Mouse (Mus musculus) neural tube, embryonic 14.5 days (tissue): ENCODE results near the gene Cyp1a1. TPM values are rescaled to one million over a fixed set of nuclear protein-coding genes. Genes with fewer than 3 reads are reported as not detected.
"Not testable (repeated sequence)": the region's sequence is repeated elsewhere in the genome, so short reads cannot be mapped to it uniquely, and the experiment has no call there.

Experiments used
- ATAC-seq: fragments of 200-750 bp; cut with Nextera tagmentation; 2 replicates; pipeline ENCODE4 v1.8.0; 2017; ENCODE audit warnings: low read depth, mild to moderate bottlenecking, moderate TSS enrichment, moderate library complexity
- H3K27ac ChIP-seq: fragments of 300-500 bp; sonication (generic); 2 replicates; pipeline ENCODE4 v1.5.1; 2014; ENCODE audit warnings: low read depth, mild to moderate bottlenecking, control low read depth, low read length, moderate library complexity, mixed read lengths
- H3K27me3 ChIP-seq: fragments of 300-500 bp; sonication (generic); 2 replicates; pipeline ENCODE4 v1.6.1; 2014; ENCODE audit warnings: low read length; ENCODE audit not compliant: control insufficient read depth, insufficient read depth
- H3K36me3 ChIP-seq: fragments of 300-500 bp; sonication (generic); 2 replicates; pipeline ENCODE4 v1.6.1; 2014; ENCODE audit warnings: low read length, mixed read lengths; ENCODE audit not compliant: control insufficient read depth, insufficient read depth
- H3K4me1 ChIP-seq: fragments of 300-500 bp; sonication (generic); 2 replicates; pipeline ENCODE4 v1.6.1; 2014; ENCODE audit warnings: low read length; ENCODE audit not compliant: control insufficient read depth, insufficient read depth
- H3K4me2 ChIP-seq: fragments of 300-500 bp; sonication (generic); 2 replicates; pipeline ENCODE4 v1.6.1; 2014; ENCODE audit warnings: mild to moderate bottlenecking, low read depth, low read length, control low read depth
- H3K4me3 ChIP-seq: fragments of 300-500 bp; sonication (generic); 2 replicates; pipeline ENCODE4 v1.5.1; 2014; ENCODE audit warnings: low read depth, low read length, control low read depth, mixed read lengths
- H3K9ac ChIP-seq: fragments of 300-500 bp; sonication (generic); replicated peaks from 2 replicates; pipeline ENCODE4 v1.6.1; 2014; ENCODE audit warnings: low read depth, mild to moderate bottlenecking, control low read depth, low read length, mixed read lengths
- H3K9me3 ChIP-seq: fragments of 300-500 bp; sonication (generic); 2 replicates; pipeline ENCODE4 v1.6.1; 2016; ENCODE audit warnings: low read length; ENCODE audit not compliant: control insufficient read depth
- WGBS: fragments of 180-500 bp; shearing (Covaris S2); extraction: QIAGEN DNeasy Blood & Tissue Kit; methylation state at CpG from one replicate; pipeline ENCODE4 v1.1.7; 2014; 5-methylcytosine and 5-hydroxymethylcytosine counted together
- polyA plus RNA-seq: library from polyadenylated mRNA; unstranded; fragments of >200 nt; fragmentation: Nextera tagmentation; extraction: Ambion mirVana; gene quantifications from 2 replicates; pipeline ENCODE4 v1.2.1, GENCODE M21; 2014

The Cyp1a1 gene
- polyA plus RNA-seq, 1 experiment from 2014 or later, result 0.09 TPM

DNA sequence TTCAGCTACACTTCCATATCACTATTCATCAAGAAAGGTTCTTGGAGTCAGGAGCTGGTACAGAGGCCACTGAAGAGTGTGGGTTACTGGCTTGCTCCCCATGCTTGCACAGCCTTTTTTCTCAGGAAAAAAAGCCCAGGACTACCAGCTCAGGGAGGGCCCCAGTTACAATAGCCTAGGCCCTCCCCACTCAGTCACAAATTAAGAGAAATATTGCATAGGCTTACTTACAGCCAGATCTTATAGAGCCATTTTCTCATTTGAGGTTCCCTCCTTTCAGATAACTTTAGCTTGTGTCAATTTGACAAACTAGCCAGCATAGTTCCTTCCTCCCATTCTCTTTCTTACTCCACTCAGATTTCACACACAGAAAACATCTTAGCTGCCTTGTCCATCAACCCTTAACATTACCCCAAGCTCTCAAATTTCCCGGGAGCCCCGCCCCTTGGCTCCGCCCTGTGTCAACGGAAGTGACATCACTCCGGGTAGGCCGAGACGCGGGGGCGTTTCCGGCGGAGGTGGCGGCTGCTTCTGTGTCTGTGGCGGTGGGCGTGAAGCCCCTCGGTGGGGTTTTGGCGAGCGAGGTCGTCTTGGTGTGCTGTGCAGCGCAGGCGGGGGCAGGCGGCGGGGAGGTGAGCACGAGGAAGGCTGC is 20.5 kb downstream of the Cyp1a1 start, which contains the start of gene Edc3:
Edc3 (plus strand) TSS at position 473 of the 652 bp plus-strand sequence.
- Histone ChIP-seq H3K4me1 (peaks cover 7% of the 10 kb centered on the region; the same call in 1 of the 2 replicates), H3K9me3 (no peaks in the 10 kb centered on the region), H3K27ac (peak within 1 kb of the TSS; percentile 78), H3K27me3 (no peaks in the 10 kb centered on the region), H3K36me3 (0 out of 2 replicates have a peak, but pooled peaks cover 3% of the 10 kb centered on the region), H3K4me3 (peak within 1 kb of the TSS; percentile 70), H3K4me2 (peak within 1 kb of the TSS; percentile 85), H3K9ac (peak within 1 kb of the TSS; percentile 83)
- peak; percentile 94 for ATAC-seq
- WGBS, result under 1% methylated on average over 23 of the region's 23 CpGs

DNA sequence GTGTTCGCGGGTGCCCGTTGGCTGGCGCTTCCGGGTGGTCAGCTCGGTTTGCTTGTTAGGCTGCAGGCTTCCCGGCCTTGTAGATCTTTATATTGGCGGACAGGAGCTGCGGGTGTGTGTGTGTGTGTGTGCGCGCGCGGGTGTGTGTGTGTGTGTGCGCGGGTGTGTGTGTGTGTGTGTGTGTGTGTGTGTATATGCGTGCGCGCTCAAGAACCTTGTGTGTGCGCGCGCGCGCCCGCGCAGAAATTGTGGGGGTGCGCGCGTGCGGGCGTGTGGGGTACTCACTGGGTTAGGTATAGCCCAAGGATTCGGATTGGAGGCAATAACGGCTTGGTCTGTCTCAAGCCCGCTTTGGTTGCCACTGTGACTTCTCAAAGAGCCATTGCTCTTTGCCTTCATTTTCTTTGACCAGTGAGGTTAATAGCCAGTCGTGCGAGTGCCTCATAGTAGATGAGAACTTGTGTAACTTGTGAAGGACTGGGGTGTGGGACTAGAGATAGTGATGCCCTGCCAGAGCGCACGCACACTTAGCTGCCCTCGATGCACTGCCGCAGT is 21.1 kb downstream of the Cyp1a1 start:
- ATAC-seq, result peak; percentile 81
- 4% methylated on average over 38 of the region's 39 CpGs for WGBS
- Histone ChIP-seq H3K9ac (peak overlapping the region; percentile 83), H3K27me3 (no peaks in the 10 kb centered on the region), H3K9me3 (no peaks in the 10 kb centered on the region), H3K4me1 (peaks cover 7% of the 10 kb centered on the region; the same call in 1 of the 2 replicates), H3K4me2 (peak overlapping the region; percentile 85), H3K4me3 (peak overlapping the region; percentile 70), H3K36me3 (0 out of 2 replicates have a peak, but pooled peaks cover 8% of the 10 kb centered on the region), H3K27ac (peak overlapping the region; percentile 78)

DNA sequence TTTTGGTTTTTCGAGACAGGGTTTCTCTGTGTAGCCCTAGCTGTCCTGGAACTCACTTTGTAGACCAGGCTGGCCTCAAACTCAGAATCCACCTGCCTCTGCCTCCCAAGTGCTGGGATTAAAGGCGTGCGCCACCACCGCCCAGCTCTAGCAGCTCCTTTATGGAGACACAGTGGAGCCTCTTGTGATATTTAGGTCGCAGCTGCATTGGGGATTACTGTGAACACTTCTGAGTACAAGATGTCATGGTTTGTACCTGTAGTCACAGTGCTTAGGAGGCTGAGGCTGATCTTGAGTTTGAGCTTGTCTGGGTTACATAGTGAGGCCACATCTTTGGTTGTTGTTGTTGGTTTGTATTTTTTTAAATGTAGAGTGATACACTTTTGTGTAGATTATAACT is 22.5 kb downstream of the Cyp1a1 start:
- H3K27me3 ChIP-seq, H3K4me1 ChIP-seq, H3K9me3 ChIP-seq, H3K4me3 ChIP-seq, H3K27ac ChIP-seq, H3K4me2 ChIP-seq, ATAC-seq, H3K9ac ChIP-seq: not testable (repeated sequence)
- WGBS, result 95% methylated on average over 4 of the region's 5 CpGs
- peaks cover 15% of the 10 kb centered on the region; the same call in 1 of the 2 replicates for H3K36me3 ChIP-seq

DNA sequence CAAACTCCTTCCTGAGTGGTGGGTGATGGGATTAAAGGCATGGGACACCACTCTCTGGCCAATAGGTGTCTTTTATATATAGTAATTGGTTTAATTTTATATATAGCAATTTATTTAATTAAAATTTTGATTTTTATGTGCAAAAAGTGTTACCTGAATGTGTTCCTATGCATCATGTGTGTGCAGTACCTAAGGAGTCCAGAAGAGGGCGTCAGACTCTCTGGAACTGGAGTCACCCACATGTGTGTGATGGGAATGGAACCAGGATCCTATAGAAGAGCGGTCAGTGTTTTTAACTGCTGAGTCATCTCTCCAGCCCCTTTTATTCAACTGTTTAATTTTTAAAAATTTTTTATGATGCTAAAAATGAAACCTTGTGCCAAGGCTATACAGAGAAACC is 24.5 kb downstream of the Cyp1a1 start:
- H3K9ac ChIP-seq, result no peak overlapping the region
- ATAC-seq, result no peak
- H3K4me3 ChIP-seq, result no peak overlapping the region
- no peak overlapping the region for H3K27ac ChIP-seq
- 81% methylated on average over 2 of the region's 2 CpGs for WGBS
- H3K4me2 ChIP-seq, result no peak overlapping the region
- H3K36me3 ChIP-seq, result peaks cover 25% of the 10 kb centered on the region
- H3K9me3 ChIP-seq, result no peaks in the 10 kb centered on the region
- H3K27me3 ChIP-seq, result no peaks in the 10 kb centered on the region
- peaks cover 7% of the 10 kb centered on the region; the same call in 1 of the 2 replicates for H3K4me1 ChIP-seq

DNA sequence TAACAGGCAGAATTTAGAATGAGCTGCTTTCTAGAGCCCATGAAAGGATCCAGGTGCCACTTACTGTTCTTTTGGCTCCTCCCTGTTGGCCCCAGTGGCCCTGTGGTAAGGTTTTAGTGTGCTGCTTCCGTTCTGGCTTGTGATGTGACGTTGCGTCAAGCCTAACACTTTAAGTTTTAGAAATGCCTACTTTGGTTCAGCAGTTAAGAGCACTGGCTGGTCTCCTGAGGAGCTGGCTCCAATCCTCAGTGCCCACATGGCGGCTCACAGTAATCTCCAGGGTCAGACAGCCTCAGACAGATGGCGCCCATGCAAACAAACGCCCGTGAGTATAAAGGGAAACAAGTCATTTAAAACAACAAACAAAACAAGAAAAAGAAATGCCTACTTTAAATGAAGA is 30.7 kb downstream of the Cyp1a1 start:
- 87% methylated on average over 7 of the region's 7 CpGs for WGBS
- Histone ChIP-seq H3K36me3 (peaks cover 34% of the 10 kb centered on the region), H3K9me3 (no peaks in the 10 kb centered on the region), H3K27me3 (no peaks in the 10 kb centered on the region), H3K4me1 (no peaks in the 10 kb centered on the region), H3K27ac (no peak overlapping the region), H3K9ac (no peak overlapping the region), H3K4me2 (no peak overlapping the region), H3K4me3 (no peak overlapping the region)
- ATAC-seq, result no peak

DNA sequence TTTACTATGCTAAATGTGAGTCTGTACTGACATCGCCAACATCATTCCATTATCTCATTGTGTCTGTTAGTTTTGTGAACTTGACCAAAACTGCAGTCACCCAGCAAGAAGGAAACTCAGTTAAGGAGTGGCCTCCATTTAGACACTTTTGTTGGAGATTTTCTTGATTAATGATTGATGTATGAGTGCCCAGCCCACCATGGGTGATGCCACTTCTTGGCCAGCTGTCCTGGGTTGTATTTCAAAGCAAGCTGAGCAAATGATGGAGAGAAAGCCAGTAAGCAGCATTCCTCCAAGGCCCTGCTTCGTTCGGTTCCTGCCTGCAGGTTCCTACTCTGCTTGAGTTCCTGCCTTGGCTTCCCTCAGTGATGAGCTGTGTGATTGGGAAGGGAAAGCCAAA is 33.0 kb downstream of the Cyp1a1 start:
- H3K4me1 ChIP-seq, result no peaks in the 10 kb centered on the region
- ATAC-seq, result no peak
- H3K27me3 ChIP-seq, result no peaks in the 10 kb centered on the region
- H3K4me3 ChIP-seq, result no peak overlapping the region
- H3K9ac ChIP-seq, result no peak overlapping the region
- H3K4me2 ChIP-seq, result no peak overlapping the region
- H3K9me3 ChIP-seq, result no peaks in the 10 kb centered on the region
- peaks cover 26% of the 10 kb centered on the region for H3K36me3 ChIP-seq
- WGBS, result 96% methylated on average over 3 of the region's 3 CpGs
- no peak overlapping the region for H3K27ac ChIP-seq

DNA sequence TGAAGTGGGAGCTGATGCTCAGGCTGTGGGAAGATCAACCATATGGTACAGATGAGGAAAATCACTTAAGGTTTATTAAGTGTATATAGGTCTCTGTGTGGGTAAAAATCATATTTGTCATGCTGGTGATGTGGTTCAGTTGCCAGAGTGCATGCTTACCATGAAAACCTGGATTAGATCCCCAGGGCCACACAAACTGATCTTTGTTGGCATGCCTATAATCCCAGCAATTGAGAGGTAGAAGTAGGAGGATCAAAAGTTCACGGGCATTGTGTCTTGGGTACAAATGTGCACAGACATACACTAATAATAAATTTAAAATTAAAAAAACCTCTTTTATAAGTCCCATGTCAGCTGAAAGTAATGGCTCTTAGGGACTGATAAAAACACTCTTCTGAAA is 34.6 kb downstream of the Cyp1a1 start:
- no peak for ATAC-seq
- peaks cover 18% of the 10 kb centered on the region; the same call in 1 of the 2 replicates for H3K36me3 ChIP-seq

DNA sequence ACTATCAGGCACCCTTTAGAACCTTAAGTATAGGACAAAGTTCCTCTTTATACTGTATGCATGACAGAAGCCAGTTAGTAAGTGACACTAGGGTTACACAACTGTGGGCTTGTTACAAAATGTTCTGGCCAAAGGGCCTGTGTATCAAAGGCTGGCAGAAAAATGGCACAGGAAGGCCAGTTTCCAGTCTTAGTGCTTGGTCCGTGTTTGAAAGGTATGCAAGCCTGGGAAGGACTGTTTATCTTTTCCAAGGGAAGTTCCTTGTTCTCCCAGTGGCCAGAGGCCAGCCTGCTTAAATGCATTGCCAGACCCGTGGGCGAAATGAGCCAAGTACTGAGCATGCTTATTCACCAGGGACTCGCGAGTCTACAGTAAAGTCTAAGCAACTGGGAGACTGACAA is 35.6 kb downstream of the Cyp1a1 start:
- no peak overlapping the region for H3K9ac ChIP-seq
- 73% methylated on average over 5 of the region's 5 CpGs for WGBS
- no peak overlapping the region for H3K4me2 ChIP-seq
- no peak for ATAC-seq
- no peak overlapping the region for H3K4me3 ChIP-seq
- H3K27ac ChIP-seq, result no peak overlapping the region
- H3K36me3 ChIP-seq, result peaks cover 12% of the 10 kb centered on the region; the same call in 1 of the 2 replicates
- H3K9me3 ChIP-seq, result no peaks in the 10 kb centered on the region
- no peaks in the 10 kb centered on the region for H3K4me1 ChIP-seq
- H3K27me3 ChIP-seq, result no peaks in the 10 kb centered on the region

More for the DNA sequence above, 34.6 kb downstream of the Cyp1a1 start:
- H3K9me3 ChIP-seq, result no peaks in the 10 kb centered on the region
- no peak overlapping the region for H3K4me2 ChIP-seq
- H3K27ac ChIP-seq, result no peak overlapping the region
- H3K27me3 ChIP-seq, result no peaks in the 10 kb centered on the region
- H3K4me1 ChIP-seq, result no peaks in the 10 kb centered on the region
- no peak overlapping the region for H3K4me3 ChIP-seq
- 89% methylated on average over 1 of the region's 1 CpGs for WGBS
- no peak overlapping the region for H3K9ac ChIP-seq

DNA sequence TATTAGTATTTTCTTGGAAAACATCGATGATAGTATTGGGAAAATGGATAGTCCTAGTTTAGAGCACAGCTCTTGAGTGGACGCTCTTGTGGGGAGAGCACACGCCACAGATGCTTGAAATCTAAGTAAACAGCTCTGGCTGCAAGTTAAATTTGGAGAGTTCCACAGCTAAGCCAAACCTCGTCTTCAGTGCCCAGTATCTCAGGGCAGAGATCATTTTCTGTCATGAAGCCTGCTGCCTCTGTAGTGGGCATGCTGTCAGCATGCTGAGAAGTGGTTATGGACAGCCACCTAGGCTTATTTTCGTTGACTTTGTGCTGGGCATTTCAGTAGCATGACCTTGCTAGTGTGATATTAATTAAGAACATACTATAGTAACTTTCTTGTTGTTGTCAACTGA is 36.1 kb downstream of the Cyp1a1 start:
- Histone ChIP-seq H3K36me3 (peaks cover 9% of the 10 kb centered on the region; the same call in 1 of the 2 replicates), H3K4me3 (no peak overlapping the region), H3K9ac (no peak overlapping the region), H3K4me1 (no peaks in the 10 kb centered on the region), H3K4me2 (no peak overlapping the region), H3K9me3 (no peaks in the 10 kb centered on the region), H3K27ac (no peak overlapping the region), H3K27me3 (no peaks in the 10 kb centered on the region)
- ATAC-seq, result no peak
- 94% methylated on average over 5 of the region's 5 CpGs for WGBS
